Comparison of ENCODE assay signal across 22 mouse cellular contexts in genomic region chr2:94333086-94333485, GRCm38 (mm10).
"Had no signal": no experiment of that assay in that cellular context is flagged by ENCODE, and none has a peak within 500 bp of the region (broad histone marks: within the 10 kb centered on the region; RNA-seq: fewer than 3 reads in every experiment).

No protein-coding gene starts in this region.

- H3K4me1 ChIP-seq: hindbrain, embryonic 13.5 days; hindbrain, embryonic 15.5 days; limb, embryonic 10.5 days; limb, embryonic 12.5 days; liver, embryonic 15.5 days had no signal

- DNase-seq: gastrocnemius, postnatal 14 days; gastrocnemius, postnatal 36 days; heart, adult 11 months; heart, adult 2 months; heart, postnatal 14 days; heart, postnatal 36 days; kidney, adult 11 months; kidney, adult 8-10 months; kidney, postnatal 10 days; kidney, postnatal 4 days; liver; liver, embryonic 13.5 days; liver, postnatal 0 days had no signal

- H3K27ac ChIP-seq: hindbrain, embryonic 13.5 days; hindbrain, embryonic 15.5 days; hindbrain, postnatal 0 days; layer of hippocampus, adult 2 months; limb, embryonic 10.5 days; limb, embryonic 12.5 days; liver, embryonic 13.5 days; liver, embryonic 15.5 days had no signal

- H3K4me3 ChIP-seq: heart, adult 2 months; heart, embryonic 13.5 days; heart, embryonic 15.5 days; hindbrain, embryonic 13.5 days; hindbrain, embryonic 15.5 days; layer of hippocampus, adult 2 months; limb, embryonic 10.5 days; limb, embryonic 12.5 days; liver, embryonic 13.5 days; liver, embryonic 15.5 days had no signal

- H3K27me3 ChIP-seq: heart, embryonic 13.5 days; heart, embryonic 15.5 days; hindbrain, embryonic 13.5 days; hindbrain, embryonic 15.5 days; limb, embryonic 12.5 days; liver, embryonic 13.5 days; liver, embryonic 15.5 days had no signal
